Mouse (Mus musculus): ENCODE measurements around the gene Klhl33. TPM values are rescaled to one million over a fixed set of nuclear protein-coding genes. Genes with fewer than 3 reads are reported as not detected.
"Not testable (repeated sequence)": the region's sequence is repeated elsewhere in the genome, so short reads cannot be mapped to it uniquely, and the experiment has no call there.

The Klhl33 gene
- total RNA-seq, 2 experiments from 2014 or later, result 17.0 to 21.9 TPM

DNA sequence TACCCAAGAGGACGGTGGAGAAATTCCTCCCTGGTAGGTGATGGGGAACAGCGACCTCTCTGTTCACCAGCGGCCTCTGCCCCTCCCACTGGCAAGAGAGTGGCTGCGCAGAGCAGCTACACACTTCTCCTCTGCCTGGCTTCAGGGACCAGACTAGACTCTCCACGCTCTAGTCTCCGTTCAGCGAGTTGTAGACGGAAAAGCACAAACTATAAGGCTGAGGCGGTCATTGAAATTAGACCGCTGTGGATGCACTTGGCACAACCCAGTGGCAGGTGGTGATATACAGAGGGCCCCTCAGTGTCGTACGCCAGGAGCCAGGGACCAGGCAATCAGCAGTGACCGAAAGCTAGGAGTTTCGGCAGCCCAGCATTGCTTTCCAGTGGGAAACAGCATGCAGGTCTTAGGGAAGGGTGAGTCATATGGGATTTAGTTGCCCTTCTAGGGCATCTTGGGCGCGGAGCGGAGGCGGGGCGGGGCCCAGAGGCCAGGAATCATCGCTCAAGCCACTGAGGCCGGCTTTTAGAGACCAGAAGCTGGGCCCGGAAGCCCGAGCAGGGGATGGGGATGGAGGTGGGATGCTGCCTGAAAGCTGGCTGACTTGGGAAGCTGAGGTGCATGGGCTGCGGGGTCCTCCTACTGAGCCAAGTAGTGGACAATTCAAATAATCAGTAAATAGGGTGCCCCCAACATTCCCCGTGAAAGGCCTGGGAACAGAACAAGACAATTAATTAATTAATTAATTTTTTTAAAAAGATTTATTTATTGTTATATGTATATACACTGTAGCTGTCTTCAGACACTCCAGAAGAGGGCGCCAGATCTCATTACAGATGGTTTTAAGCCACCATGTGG is 6.9 kb upstream of the Klhl33 start:
- peak; percentile 51 to 59 for DNase-seq

DNA sequence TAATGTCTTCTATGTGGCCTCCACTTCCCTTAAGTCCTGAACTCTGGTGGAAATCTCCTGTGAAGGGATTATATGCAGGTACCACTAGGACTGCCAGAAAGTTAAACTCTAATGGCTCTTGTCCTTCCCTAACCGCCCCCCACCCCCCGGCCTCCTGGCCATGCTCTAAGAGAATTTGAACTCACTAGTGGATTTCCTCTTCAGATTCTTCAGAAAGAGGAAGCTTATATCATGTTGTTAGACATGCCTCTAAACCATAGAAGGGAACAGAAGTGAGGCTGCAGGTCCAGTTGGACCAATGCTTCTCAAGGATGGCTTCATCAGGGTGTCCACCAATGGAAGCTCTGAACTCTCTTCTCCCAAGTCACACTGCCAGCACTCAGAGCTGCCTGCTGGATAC is 685 bp upstream of the Klhl33 start:
- DNase-seq, result not testable (repeated sequence)

DNA sequence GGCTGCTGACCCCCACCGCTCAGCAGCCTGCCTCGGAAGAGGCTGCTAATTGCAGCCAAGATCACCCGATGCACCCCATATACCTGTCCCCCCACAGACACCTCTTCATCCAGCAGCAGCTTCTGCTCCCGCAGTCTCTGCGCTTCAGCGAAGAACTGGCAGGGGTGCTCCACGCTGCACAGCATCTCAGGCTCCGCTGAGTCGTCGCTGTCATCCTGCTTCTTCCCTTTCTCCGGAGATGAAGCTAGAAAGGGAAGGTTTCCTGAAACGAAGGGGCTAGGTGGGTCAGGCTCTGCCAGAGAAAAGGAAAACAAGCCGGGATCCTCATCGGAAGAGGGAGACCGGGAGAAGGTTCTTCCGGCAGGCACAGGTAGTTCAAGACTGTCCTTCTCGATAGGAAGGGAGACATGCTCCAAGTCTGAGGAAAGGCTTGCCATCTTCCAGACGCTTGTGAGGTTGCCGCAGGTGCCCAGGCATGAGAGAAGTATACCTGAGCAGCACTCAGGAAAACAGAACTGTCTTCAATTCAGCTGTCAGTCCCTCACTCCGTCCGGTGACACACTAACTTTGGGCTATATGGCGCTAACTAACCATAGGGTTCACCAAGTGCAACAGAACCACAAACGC is 447 bp downstream of the Klhl33 start:
- peak in 1 of 2 experiments; percentile 57 for DNase-seq

DNA sequence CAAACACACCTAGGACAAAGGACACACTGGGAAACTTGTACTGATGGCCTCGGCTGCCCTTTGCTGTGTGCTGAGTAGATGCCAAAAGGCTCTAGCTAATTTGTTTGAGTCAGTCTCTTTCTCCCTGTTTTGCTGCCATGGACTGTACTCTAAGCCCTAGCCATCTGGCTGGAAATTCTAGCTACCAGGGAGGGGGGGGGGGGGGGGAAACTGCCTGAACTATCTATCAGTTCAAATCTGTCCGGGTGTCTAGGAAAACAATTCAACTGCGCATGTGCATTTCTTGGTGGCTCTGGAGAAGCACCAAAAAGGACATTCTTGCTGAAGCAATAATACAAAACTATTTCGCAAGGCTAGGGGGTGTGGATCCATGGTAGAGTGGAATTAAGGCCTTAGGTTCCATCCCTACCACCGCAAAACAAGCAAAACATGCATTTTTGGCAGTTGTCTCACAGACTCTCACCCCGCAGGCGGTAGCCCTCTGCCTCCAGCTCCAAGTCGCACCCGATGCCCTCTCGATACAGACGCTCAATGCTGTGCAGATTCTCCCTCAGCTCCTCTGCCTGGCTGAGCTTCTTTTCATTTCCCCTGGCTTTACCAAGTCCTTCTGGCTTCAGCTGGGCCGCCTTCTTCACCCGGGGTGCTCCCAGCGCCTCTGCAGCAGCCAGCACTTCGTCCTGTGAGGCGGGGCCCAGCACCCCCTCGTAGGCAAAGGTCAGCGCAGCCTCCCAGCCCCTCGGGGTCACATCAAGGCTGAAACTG is 1.1 kb downstream of the Klhl33 start:
- peak; percentile 90 for DNase-seq

DNA sequence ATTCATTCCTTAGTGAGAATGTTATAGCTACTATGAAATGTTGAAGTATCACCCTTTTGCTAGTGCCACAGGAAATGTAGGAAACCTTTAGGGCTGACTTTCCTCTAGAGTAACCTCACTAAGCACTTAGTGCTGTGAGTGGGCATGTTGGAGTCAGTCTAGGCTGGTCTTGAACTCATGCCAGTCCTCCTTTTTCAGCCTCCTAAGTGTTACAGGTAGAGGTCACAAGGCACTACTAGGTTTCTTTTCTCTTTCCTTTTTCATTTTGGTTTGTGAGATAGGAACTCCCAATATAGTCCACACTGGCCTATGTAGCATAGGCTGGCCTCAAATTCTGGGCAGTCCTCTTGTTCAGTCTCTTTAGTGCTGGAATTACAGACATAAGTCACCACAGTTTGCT is 1.9 kb downstream of the Klhl33 start:
- DNase-seq, result peak in 1 of 2 experiments; percentile 18

DNA sequence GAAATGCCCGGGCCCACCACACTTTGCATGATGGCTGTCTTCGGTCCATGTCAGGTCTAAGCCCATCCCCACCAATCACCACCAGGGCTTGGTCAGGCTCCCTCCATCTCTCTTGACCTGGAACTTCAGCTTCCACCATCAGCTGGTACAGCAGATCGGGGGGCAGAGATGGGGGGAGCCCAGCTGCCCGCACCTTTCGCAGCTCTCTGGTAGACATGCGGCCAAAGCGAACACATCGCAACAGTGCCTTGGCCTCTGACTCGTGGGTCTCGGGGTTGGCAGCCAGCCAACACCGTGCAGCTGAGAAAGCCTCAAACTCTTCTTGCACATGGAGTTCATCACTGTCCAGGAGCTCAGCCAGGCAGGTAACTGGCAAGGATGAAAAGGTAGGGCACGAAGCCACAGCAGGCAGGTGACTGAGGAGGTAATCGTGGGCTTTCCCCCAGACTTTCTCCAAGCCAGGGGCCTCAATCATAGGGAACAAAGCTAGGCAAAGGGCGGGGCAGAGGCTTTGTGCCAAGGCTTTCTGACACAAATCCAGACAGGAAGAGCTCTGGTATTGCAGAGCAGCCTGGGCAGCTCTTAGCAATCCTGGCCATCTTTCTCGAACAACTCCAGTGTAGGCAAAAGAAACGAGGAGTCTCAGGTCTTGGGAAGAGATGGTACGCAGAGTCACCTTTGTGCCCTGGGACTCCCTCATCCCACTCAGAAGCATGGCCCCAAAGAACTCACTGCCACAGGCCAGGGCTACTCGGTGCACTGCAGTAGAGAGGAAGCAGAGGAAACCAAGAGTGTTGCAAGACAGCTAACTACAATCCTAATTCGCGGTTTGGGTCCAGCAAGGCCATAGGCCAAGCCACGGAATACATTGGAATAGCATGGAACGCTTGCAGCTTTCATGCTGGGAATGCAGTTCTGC is 4.5 kb downstream of the Klhl33 start:
- DNase-seq, result peak; percentile 61

DNA sequence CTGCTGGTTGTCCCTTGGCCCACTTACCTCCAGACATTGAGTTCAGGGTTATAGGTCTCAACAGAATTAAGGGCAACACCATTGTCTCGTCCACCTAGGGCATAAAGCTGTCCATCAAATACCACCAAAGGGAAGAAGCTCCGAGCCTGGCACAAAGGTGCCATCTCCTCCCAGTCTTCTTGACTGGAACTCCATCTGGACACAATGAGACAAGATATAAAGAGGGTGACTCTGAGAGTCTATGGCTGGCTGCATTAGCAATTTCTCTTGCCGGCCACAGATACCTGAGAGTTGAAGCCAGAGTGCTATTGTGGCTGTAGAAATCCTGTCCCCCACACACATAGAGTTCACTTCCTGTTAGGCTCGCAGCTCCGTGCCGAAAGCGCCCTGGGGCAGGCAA is 5.2 kb downstream of the Klhl33 start:
- no peak for DNase-seq

DNA sequence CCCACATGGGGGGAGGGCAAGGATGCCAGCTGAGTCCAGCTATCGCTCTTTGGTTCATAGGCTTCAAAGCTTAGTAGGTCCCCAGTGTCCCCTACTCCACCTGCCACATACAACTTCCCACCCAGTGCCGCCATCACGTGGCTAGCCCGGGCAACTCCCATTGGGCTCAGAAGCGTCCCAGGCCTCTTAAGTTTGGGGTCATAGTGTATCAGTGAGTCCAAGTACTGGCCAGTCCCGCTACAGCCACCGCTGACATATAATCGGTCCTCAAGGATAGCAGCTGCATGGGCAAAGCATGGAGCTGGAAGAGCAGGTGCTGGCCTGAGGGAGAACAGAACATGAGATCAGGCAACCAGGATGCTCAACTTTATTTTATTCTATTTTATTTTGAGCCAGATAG is 5.7 kb downstream of the Klhl33 start:
- no peak for DNase-seq

DNA sequence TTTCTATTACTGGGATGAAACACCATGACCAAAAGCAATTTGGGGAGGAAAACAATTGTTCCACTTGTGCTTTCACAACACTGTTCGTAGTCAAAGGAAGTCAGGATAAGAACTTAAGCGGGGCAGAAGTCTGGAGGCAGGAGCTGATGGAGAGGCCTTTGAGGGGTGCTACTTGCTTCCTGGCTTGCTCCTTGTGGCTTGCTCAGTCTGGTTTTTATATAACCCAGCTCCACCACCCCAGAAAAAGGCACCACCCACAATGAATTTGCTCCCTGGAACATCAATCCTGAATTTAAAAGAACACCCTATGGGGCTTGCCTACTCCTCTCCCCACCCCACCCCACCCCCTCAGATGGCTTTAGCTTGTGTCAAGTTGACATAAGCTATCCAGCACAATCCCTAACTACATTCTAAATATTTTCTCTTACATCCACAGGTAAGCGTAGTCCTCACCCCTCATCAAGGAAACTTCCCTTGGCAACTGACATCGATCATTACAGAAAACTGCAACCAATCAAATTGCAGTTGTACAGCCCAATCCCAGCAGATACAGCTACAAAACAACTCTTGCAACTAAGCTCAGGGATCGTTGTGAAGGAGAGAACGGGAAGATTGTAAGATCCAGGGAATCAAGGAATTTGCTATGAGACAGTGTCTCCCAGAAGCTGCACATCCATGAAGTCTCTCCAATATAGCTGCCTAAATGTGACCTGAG is 20.9 kb downstream of the Klhl33 start:
- no peak for DNase-seq

DNA sequence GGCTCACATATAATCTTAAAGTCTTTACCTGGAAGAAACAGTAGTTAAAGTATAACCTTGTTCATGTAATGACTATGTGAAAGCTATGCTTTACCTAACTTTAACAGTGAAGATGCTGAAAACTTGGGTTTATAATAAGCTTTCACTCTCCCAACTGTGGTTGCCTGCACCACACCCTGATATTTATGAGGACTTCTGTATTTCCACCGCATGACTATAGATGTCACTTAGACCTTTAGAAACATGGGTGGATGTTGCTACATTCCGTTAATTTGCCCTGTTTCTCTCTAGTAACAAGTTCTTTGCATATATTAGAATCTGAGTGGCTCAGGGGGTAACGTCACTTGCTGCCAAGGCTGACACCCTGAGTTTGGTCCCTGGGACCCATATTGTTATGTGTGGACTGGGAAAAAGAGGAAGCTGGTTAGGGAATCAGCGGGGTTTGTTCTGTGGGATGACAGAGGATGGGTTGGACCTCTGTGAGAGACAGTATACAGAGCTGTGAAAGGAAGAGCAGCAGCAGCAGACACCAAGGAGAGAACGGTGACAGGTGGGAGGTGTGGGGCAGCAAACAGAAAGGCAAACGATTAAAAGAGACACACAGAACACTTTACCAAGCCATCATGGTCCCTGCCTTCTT is 21.6 kb downstream of the Klhl33 start:
- DNase-seq, result no peak

DNA sequence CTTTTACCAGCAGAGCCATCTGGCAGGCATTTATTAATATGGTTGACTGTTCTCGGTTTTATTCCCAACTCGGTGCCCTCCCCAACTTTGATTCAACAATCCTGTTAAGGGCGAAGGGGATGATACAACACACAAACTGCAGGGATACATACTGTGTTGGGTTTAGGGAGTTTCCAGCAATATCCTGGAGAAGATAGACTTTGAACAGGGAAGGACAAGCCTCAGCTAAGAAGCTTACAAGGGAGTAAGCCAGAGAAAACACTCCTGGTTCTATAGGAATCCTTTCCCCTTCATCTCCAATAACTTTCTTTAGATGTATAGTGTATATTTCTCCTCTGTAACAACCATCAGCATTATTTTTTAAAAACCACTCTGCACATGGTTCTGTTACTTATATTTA is 22.1 kb downstream of the Klhl33 start:
- DNase-seq, result no peak

DNA sequence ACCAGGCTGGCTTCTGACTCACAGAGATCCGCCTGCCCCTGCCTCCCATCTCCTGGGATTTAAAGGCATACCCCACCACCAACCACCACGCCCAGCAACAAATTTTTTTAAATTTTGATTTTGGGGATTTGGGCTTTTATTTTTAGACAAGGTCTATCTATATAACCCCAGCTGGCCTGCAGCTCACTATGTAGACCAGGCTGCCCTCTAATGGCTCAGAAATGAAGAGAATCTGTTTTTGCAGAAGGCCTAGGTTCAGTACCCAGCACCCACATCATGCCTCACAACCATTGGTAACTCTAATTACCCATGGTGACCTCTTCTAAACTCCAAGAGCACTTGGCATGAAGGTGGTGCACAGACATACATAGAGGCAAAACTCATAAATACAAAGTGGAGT is 26.0 kb downstream of the Klhl33 start:
- DNase-seq, result no peak

DNA sequence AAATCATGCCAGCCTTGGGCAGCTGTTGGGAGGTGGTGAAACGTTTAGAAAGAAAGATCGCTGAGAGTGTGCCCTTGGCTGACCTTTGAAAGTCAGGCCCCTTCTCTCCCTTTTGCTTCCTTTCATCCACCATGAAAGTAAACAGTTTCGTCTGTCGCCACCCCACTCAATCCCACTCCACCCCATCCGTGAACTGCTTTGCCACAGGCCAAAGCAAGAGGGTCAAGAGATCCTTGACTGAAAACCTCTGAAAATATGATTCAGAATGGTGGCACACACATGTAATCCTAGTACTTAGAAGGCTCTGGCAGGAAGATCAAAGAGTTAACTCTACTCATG is 26.5 kb downstream of the Klhl33 start:
- no peak for DNase-seq

DNA sequence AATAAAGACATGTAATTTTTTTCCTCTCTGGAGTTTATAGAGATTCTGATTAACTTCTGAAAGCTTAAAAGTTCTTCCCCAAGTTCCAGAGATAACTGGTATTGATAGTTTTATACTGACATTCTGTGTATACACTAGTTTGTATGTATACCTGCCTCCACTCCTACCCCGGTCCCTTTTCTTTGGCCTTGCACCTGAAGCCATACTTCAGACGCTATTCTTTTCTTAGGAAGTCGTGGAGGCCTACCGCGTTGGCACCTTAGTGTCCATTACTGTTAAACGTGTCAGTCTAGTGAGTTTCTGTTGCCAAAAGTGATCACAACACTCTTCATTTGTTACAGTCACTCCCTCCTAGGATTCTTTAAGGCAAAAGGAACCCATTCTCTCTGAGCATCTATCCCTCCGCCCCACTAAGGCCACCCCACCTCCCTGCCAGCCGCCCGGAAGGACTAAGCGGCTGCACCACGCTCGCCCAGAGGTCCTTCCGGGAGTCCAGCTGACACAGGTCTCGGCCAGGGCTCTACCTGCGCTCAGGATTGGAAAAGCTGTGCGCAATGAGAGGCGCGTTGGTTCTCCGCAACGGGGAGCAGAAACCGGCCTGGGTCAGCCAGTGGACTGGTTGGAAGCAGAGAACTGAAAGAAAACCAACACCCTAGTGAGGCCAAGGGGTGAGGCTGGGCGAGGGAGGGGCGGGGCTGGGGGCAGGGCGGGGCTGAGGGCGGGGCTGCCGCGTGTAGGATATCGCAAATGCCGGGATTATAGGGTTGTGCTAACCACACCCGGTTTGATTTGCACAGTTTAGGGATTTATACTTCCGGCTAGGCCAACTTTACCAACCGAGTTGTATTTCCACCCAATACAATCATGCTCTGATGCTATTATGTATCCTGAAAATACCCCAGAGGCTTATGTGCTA is 27.2 kb downstream of the Klhl33 start, which contains the start of gene Tep1:
Gene Tep1 (minus strand): TSS at position 672 of the 916 bp plus-strand sequence.
- peak; percentile 82 to 88 for DNase-seq

DNA sequence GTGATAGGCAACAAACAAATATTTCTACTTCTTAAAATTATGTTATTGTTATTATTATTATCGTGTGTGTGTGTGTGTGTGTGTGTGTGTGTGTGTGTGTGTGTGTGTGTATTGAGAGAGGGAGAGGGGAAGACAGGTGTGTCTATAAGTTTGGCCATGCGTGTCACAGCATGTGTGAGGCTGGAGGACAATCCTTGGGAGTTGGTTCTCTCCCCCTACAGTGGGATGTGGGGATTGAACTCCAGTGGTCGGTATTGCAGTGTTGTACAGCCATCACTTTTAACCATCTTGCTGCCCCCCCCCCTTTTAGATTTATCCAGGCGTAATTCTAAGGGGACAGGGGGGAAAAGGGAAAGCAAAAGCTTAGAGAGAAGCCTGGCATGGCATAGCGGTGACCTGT is 28.7 kb downstream of the Klhl33 start:
- DNase-seq, result no peak

DNA sequence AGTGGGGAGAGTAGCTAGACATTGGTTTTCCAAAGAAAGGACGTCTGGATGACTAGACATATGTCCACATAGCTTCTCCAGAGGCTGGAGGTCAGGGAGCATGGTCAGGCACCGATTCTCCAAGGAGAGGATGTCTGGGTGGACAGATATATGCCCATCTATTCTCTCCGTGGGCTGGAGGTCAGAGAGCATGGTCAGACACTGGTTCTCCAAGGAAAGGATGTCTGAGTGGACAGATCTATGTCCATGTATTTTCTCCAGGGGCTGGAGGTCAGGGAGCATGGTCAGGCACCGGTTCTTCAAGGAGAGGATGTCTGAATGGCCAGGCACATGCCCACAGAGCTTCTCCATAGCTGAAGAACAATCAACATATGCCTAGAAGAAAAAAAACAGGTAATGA is 29.1 kb downstream of the Klhl33 start:
- DNase-seq, result no peak

DNA sequence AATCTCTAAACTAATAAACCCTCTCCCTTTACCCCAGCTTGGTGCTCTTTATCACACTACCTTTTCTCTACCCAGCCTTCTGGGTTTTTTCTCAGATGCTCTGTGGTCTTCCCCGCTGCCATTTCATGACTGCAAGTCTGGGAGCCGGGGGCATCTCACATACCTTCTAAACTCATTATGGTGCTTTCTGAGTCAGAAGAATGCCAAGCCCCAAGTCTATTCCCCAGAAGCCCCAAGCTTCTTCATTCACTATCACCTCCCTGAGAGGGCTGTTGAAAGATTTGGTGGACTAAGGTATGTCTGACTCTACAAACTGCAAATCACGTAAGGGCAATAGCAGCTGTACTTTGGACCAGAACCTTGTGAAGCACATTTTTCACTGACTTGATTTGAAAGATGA is 30.3 kb downstream of the Klhl33 start:
- no peak for DNase-seq

DNA sequence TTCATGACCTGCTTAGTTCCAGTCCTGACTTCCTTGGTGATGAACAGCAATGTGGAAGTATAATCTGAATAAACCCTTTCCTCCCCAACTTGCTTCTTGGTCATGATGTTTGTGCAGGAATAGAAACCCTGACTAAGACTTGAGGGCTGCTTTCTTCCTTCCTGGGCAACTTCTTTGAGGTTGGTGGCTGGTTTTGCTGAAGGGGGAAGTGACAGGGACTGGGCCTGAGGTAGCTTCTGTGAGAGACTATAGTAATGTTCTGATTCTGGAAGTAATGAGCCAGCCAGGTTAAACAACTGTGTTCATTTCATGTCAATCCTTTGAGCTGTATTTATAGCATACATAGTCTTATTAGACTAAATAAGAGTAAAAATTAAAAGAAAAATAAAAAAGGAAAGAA is 32.3 kb downstream of the Klhl33 start:
- peak in 1 of 2 experiments; percentile 14 for DNase-seq

DNA sequence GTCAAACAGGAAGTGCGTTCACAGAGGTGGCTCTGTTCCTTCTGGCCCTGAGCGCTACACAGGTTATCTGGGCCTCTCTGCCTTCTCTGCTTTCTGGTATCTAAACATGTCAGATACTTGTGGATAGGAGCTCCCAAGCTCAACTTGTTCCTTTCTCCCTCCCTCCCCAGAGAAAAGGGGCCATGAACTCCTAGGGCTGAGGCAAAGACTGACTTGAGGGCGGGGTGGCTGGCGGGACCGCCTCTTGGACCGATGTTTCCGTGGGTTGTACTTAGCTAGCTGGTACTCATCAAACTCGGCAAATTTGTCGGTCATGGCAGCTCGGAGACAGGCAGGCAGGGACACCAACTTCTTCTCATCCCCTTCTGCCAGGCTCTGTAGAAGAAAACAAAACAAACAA is 34.7 kb downstream of the Klhl33 start:
- peak in 1 of 2 experiments; percentile 11 for DNase-seq

DNA sequence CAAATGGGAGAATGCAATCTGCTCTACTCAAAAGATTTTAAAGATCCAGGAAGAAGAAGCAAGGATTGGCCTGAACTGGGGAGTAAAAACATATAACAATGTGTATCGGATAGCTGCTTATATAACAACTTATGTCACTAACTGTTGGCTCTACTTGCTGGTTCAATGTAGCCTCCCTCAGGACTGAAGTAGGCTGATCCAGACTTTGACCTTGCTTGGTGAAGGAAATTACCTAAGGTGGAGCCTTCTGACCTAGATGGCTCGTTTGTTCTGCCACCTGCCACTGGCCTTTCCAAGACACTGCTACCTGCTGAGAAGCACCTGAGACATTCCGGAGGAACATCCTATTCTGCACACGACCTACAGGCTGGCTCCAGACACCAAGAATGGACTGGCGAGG is 41.5 kb downstream of the Klhl33 start:
- DNase-seq, result no peak

Data from heart, adult 18-20 months (tissue).